Mouse (Mus musculus) intestine, postnatal 0 days (tissue): ENCODE results near the gene Uchl4. TPM values are rescaled to one million over a fixed set of nuclear protein-coding genes. Genes with fewer than 3 reads are reported as not detected.

ENCODE experiments used
- ATAC-seq: fragments of 200-750 bp; cut with Nextera tagmentation; 2 replicates; pipeline ENCODE4 v1.8.0; 2017; ENCODE audit warnings: mild to moderate bottlenecking, moderate TSS enrichment, moderate library complexity
- H3K27ac ChIP-seq: fragments of 300-500 bp; sonication (generic); 2 replicates; pipeline ENCODE4 v1.5.1; 2014; ENCODE audit warnings: mild to moderate bottlenecking, low read depth, low read length, moderate library complexity
- H3K27me3 ChIP-seq: fragments of 300-500 bp; sonication (generic); replicated peaks from 2 replicates; pipeline ENCODE4 v1.6.1; 2014; ENCODE audit warnings: low read length, mixed read lengths; ENCODE audit not compliant: control insufficient read depth, insufficient read depth
- H3K36me3 ChIP-seq: fragments of 300-500 bp; sonication (generic); 2 replicates; pipeline ENCODE4 v1.6.1; 2014; ENCODE audit warnings: mild to moderate bottlenecking, moderate library complexity; ENCODE audit not compliant: control insufficient read depth, insufficient read depth
- H3K4me1 ChIP-seq: fragments of 300-500 bp; sonication (generic); replicated peaks from 2 replicates; pipeline ENCODE4 v1.6.1; 2014; ENCODE audit warnings: antibody characterized with exemption, low read length, mixed read lengths; ENCODE audit not compliant: control insufficient read depth, insufficient read depth
- H3K4me2 ChIP-seq: fragments of 300-500 bp; sonication (generic); replicated peaks from 2 replicates; pipeline ENCODE4 v1.6.1; 2014; ENCODE audit warnings: low read depth, mild to moderate bottlenecking, moderate library complexity
- H3K4me3 ChIP-seq: fragments of 300-500 bp; sonication (generic); 2 replicates; pipeline ENCODE4 v1.5.1; 2014; ENCODE audit warnings: low read depth, low read length
- H3K9ac ChIP-seq: fragments of 300-500 bp; sonication (generic); 2 replicates; pipeline ENCODE4 v1.6.1; 2014; ENCODE audit warnings: mild to moderate bottlenecking, low read depth, low read length
- H3K9me3 ChIP-seq: fragments of 300-500 bp; sonication (generic); 2 replicates; pipeline ENCODE4 v1.6.1; 2016; ENCODE audit warnings: mixed run types; ENCODE audit not compliant: control insufficient read depth
- CTCF ChIP-seq: sonication (generic); IDR thresholded peaks from 2 replicates; pipeline ENCODE4 v1.5.1; 2016; ENCODE audit warnings: low read depth, mild to moderate bottlenecking, control low read depth, antibody characterized with exemption, moderate library complexity
- WGBS: fragments of 180-500 bp; shearing (Covaris S2); extraction: QIAGEN DNeasy Blood & Tissue Kit; methylation state at CpG from one replicate; pipeline ENCODE4 v1.1.7; 2014; 5-methylcytosine and 5-hydroxymethylcytosine counted together
- polyA plus RNA-seq: library from polyadenylated mRNA; unstranded; fragments of >200 nt; fragmentation: Nextera tagmentation; extraction: Ambion mirVana; gene quantifications from 2 replicates; pipeline ENCODE4 v1.2.1, GENCODE M21; 2015

The Uchl4 gene
- polyA plus RNA-seq, 1 experiment from 2014 or later: 2.0 TPM

GRCm38 (mm10) chr9:64199897-64200296, 35.1 kb upstream of the Uchl4 start:
- Histone ChIP-seq H3K27ac (peak overlapping the region; percentile 75), H3K4me1 (peaks cover 4% of the 10 kb centered on the region; the same call in 1 of the 2 replicates), H3K4me2 (no peak overlapping the region), H3K27me3 (no peaks in the 10 kb centered on the region), H3K36me3 (peaks cover 25% of the 10 kb centered on the region), H3K4me3 (no peak overlapping the region), H3K9ac (no peak overlapping the region), H3K9me3 (no peaks in the 10 kb centered on the region)
- WGBS: 27% methylated on average over 2 of the region's 2 CpGs
- peak; percentile 73 for ATAC-seq
- no peak for TF ChIP-seq CTCF

- peaks cover 4% of the 10 kb centered on the region; the same call in 1 of the 2 replicates for H3K4me1 ChIP-seq
- no peak for ATAC-seq
- H3K4me2 ChIP-seq: no peak overlapping the region
- no peak overlapping the region for H3K4me3 ChIP-seq
- TF ChIP-seq CTCF: no peak
- H3K9ac ChIP-seq: no peak overlapping the region
- H3K36me3 ChIP-seq: peaks cover 28% of the 10 kb centered on the region
- no peaks in the 10 kb centered on the region for H3K9me3 ChIP-seq
- no peaks in the 10 kb centered on the region for H3K27me3 ChIP-seq
- no peak overlapping the region for H3K27ac ChIP-seq
These were observed 32.7 kb upstream of the Uchl4 start for GRCm38 (mm10) chr9:64202331-64202730.

- Histone ChIP-seq H3K27ac (no peak overlapping the region), H3K4me1 (peaks cover 4% of the 10 kb centered on the region; the same call in 1 of the 2 replicates), H3K4me3 (no peak overlapping the region), H3K36me3 (peaks cover 29% of the 10 kb centered on the region), H3K27me3 (no peaks in the 10 kb centered on the region), H3K9ac (no peak overlapping the region), H3K9me3 (no peaks in the 10 kb centered on the region), H3K4me2 (no peak overlapping the region)
- no peak for TF ChIP-seq CTCF
- no peak for ATAC-seq
These were observed 32.1 kb upstream of the Uchl4 start for GRCm38 (mm10) chr9:64202866-64203265.

- H3K9ac ChIP-seq: no peak overlapping the region
- ATAC-seq: no peak
- peaks cover 51% of the 10 kb centered on the region for H3K36me3 ChIP-seq
- WGBS: 65% methylated on average over 3 of the region's 3 CpGs
- H3K4me1 ChIP-seq: no peaks in the 10 kb centered on the region
- H3K27me3 ChIP-seq: no peaks in the 10 kb centered on the region
- H3K4me3 ChIP-seq: no peak overlapping the region
- no peak overlapping the region for H3K27ac ChIP-seq
- no peaks in the 10 kb centered on the region for H3K9me3 ChIP-seq
- TF ChIP-seq CTCF: no peak
- no peak overlapping the region for H3K4me2 ChIP-seq
These were observed 27.4 kb upstream of the Uchl4 start for GRCm38 (mm10) chr9:64207509-64208084.

- 0 out of 2 replicates have a peak overlapping the region, but pooled peaks have one; percentile 2 for H3K27ac ChIP-seq
- H3K9ac ChIP-seq: no peak overlapping the region
- H3K27me3 ChIP-seq: no peaks in the 10 kb centered on the region
- no peak overlapping the region for H3K4me3 ChIP-seq
- no peak overlapping the region for H3K4me2 ChIP-seq
- H3K36me3 ChIP-seq: peaks cover 33% of the 10 kb centered on the region
- TF ChIP-seq CTCF: no peak
- H3K4me1 ChIP-seq: no peaks in the 10 kb centered on the region
- WGBS: 63% methylated on average over 17 of the region's 17 CpGs
- ATAC-seq: peak; percentile 63; the same call in 1 of the 2 replicates
- no peaks in the 10 kb centered on the region for H3K9me3 ChIP-seq
These were observed 20.5 kb upstream of the Uchl4 start for GRCm38 (mm10) chr9:64214452-64214851.

- Histone ChIP-seq H3K4me2 (no peak overlapping the region), H3K4me3 (no peak overlapping the region), H3K27me3 (no peaks in the 10 kb centered on the region), H3K9ac (no peak overlapping the region), H3K27ac (peak overlapping the region; percentile 50; the same call in 1 of the 2 replicates), H3K9me3 (no peaks in the 10 kb centered on the region), H3K4me1 (no peaks in the 10 kb centered on the region), H3K36me3 (peaks cover 22% of the 10 kb centered on the region)
- no peak for TF ChIP-seq CTCF
- ATAC-seq: no peak
- 44% methylated on average over 4 of the region's 4 CpGs for WGBS
These were observed 18.9 kb upstream of the Uchl4 start for GRCm38 (mm10) chr9:64216090-64216489.

GRCm38 (mm10) chr9:64216641-64217040, 18.4 kb upstream of the Uchl4 start:
- no peak overlapping the region for H3K4me2 ChIP-seq
- ATAC-seq: no peak
- no peaks in the 10 kb centered on the region for H3K4me1 ChIP-seq
- 97% methylated on average over 2 of the region's 2 CpGs for WGBS
- TF ChIP-seq CTCF: no peak
- no peak overlapping the region for H3K27ac ChIP-seq
- H3K9me3 ChIP-seq: no peaks in the 10 kb centered on the region
- H3K9ac ChIP-seq: no peak overlapping the region
- H3K4me3 ChIP-seq: no peak overlapping the region
- H3K27me3 ChIP-seq: no peaks in the 10 kb centered on the region
- H3K36me3 ChIP-seq: peaks cover 16% of the 10 kb centered on the region
